32 mouse cellular contexts compared by ENCODE assay signal in the genomic region with DNA sequence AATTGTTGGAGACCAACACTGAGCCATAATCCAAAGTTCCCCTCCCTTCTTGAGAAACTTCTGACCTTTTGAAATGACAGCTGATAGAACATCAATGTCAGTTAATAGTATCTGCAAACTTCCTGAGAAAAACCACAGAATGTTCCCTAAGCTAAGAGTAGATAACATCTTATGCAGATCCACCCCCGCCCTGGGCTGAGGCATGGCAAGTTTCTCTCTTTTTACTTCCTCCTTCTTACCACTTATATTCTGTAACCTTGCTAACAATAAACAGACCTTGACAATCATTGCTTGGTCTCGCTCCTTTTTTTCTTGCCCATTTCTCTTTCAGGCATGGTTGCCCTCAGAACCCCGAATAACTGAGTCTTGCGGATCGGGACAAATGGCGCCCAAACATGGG. TPM values are rescaled to one million over a fixed set of nuclear protein-coding genes. Genes with fewer than 3 reads are reported as not detected.
"Had no signal": no experiment of that assay in that cellular context is flagged by ENCODE, and none has a peak within 500 bp of the region (broad histone marks: within the 10 kb centered on the region; RNA-seq: fewer than 3 reads in every experiment).

No protein-coding gene starts in this region.

RNA-seq across cellular contexts. Expression of a gene that starts 42.2 kb away (rescaled TPM):
- total RNA-seq: gastrocnemius, adult 8-10 months; gastrocnemius, postnatal 14 days; gastrocnemius, postnatal 36 days; heart, adult 2 months; heart, postnatal 14 days; heart, postnatal 36 days; hematopoietic stem cell, adult 5-6 weeks; hindbrain, postnatal 0 days; layer of hippocampus, adult 2 months; layer of hippocampus, postnatal 10 days; layer of hippocampus, postnatal 25 days; left cerebral cortex, adult 2 months; left cerebral cortex, postnatal 14 days; left cerebral cortex, postnatal 36 days had no signal
- polyA plus RNA-seq: gonadal fat pad, adult 2 months; heart, adult 2 months; heart, embryonic 11.5 days; heart, embryonic 13.5 days; heart, embryonic 15.5 days; heart, postnatal 0 days; hindbrain, embryonic 11.5 days; hindbrain, embryonic 13.5 days; hindbrain, embryonic 15.5 days; hindbrain, postnatal 0 days; intestine, embryonic 15.5 days; intestine, postnatal 0 days; kidney, embryonic 14.5 days; kidney, embryonic 16.5 days; limb, embryonic 10.5 days; limb, embryonic 12.5 days; limb, embryonic 14.5 days; liver, embryonic 11.5 days; liver, embryonic 13.5 days; liver, embryonic 15.5 days had no signal
